In the genomic region with DNA sequence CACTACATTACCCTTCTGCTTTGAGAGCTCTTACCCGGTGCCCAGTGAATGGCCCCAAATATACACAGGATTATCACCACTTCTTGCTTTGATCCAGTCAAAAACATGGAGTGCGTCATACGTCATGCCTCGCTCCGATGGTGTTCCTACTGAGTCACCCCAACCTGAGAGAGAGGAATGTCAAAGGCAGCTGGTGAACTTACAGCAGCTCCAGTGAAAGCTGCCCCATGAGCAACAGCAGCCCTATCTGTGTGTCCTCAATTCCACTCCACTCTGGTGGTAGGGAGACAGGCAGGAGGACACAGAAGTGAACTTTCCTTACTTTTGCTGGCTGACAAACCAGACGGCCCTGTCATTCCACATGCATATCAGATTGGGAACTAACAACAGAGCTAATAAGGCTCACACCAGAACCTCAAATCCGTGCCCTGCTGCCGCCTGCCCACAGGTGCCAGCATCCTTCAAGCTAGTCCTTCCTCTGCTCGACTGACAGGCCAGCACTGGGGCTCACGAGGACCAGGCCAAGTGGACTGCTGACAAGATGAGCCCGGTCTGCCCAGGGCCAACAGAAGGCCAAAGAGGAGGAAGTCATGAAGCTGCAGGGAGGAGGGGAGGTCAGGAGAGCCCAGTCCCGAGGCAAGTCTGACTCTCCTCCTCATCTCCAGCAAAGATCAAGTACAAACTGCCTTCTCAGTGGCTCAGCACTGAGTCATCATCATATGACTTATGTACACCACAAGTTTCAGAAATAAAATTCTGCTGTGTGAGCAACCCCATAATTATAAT, we compare ENCODE assay signal across 11 mouse cellular contexts. TPM values are rescaled to one million over a fixed set of nuclear protein-coding genes. Genes with fewer than 3 reads are reported as not detected.
A peak's percentile ranks its signal among the peaks of the same experiment; 100 is the strongest.
DNase-seq lines count a peak whose midpoint lies in the region; ATAC-seq and TF ChIP-seq lines count a peak whose summit lies in the region.
"Had no signal": no experiment of that assay in that cellular context is flagged by ENCODE, and none has a peak within 500 bp of the region (broad histone marks: within the 10 kb centered on the region; RNA-seq: fewer than 3 reads in every experiment).

No protein-coding gene starts in this region.

- no peak for TF ChIP-seq POLR2A in thymus, adult 2 months (IDR thresholded peaks at IDR 0.05; ENCODE audit: control insufficient read depth, extremely low read depth, insufficient read depth, low read length, poor library complexity)

- peak; percentile 45; the same call in 1 of the 2 replicates for ATAC-seq in frontal cortex, adult (ENCODE audit: low TSS enrichment)

- H3K36me3 ChIP-seq in thymus, adult 2 months (ENCODE audit: control insufficient read depth, insufficient read depth, low read length): no peaks in the 10 kb centered on the region

- DNase-seq in frontal cortex, postnatal 10 days (ENCODE audit: low spot score in 2 of 2): no peak
- DNase-seq in lung, postnatal 36 days: peak; percentile 27
- no peak for DNase-seq in lung, postnatal 25 days (ENCODE audit: low spot score)
- DNase-seq in adrenal gland, postnatal 14 days: peak; percentile 59
- DNase-seq in skeletal muscle tissue, adult 2 months (ENCODE audit: low read depth, low spot score): peak; percentile 62
- no peak for DNase-seq in thymus, adult 2 months
- DNase-seq in yolk sac, embryonic 10.5 days (ENCODE audit: low spot score): no peak
- DNase-seq: heart, postnatal 10 days; layer of hippocampus, postnatal 36 days; thymus, postnatal 36 days had no signal

- H3K4me1 ChIP-seq in thymus, adult 2 months (replicated peaks; ENCODE audit: control insufficient read depth, insufficient read depth, low read length): no peaks in the 10 kb centered on the region

- no peak for TF ChIP-seq CTCF in thymus, adult 2 months (IDR thresholded peaks at IDR 0.05; ENCODE audit: borderline replicate concordance, control insufficient read depth, extremely low read depth, insufficient read depth, low read length, poor library complexity)

- no peak overlapping the region for H3K27ac ChIP-seq in thymus, adult 2 months (ENCODE audit: control insufficient read depth, insufficient read depth, low read length)

- no peak overlapping the region for H3K4me3 ChIP-seq in thymus, adult 2 months (ENCODE audit: control insufficient read depth, insufficient read depth, low read length)

- no peaks in the 10 kb centered on the region for H3K27me3 ChIP-seq in thymus, adult 2 months (ENCODE audit: control insufficient read depth, insufficient read depth, low read length)

- 93% methylated on average over 12 of the region's 12 CpGs for whole genome bisulfite sequencing in thymus, adult 2 months

RNA-seq across cellular contexts. Expression of gene Pygb, which starts 53.3 kb away (rescaled TPM):
- total RNA-seq in adrenal gland, postnatal 14 days (2021): 41.7 and 45.3 TPM in 2 replicates
- polyA plus RNA-seq in thymus, adult 2 months (2012; rRNA removed): 53.9 and 68.8 TPM in 2 replicates

Comparison
In these comparisons a context has a peak if more than half of its experiments do, and no peak if none do; other contexts are left out.
1. DNase-seq: peak in lung, postnatal 36 days (single experiment), adrenal gland, postnatal 14 days (single experiment) and skeletal muscle tissue, adult 2 months (single experiment); none in frontal cortex, postnatal 10 days (0 of 2), lung, postnatal 25 days (single experiment), thymus, adult 2 months (single experiment) and yolk sac, embryonic 10.5 days (single experiment).